Mouse (Mus musculus) ES-E14 (cell line): ENCODE data around the gene Eppin. TPM values are rescaled to one million over a fixed set of nuclear protein-coding genes. Genes with fewer than 3 reads are reported as not detected.
A peak's percentile ranks its signal among the peaks of the same experiment; 100 is the strongest.

Source experiments
- DNase-seq: peaks from one replicate; pipeline ENCODE4 v3.0.0-alpha.2; 2013; ENCODE audit warnings: low read depth, low spot score
- H3K27ac ChIP-seq: 2 replicates; pipeline ENCODE4 v1.5.1; 2012; ENCODE audit warnings: low read depth, mild to moderate bottlenecking, low read length, moderate library complexity, mixed read lengths; ENCODE audit not compliant: poor library complexity, insufficient read depth, severe bottlenecking
- H3K36me3 ChIP-seq: 2 replicates; pipeline ENCODE4 v1.6.1; 2012; ENCODE audit warnings: mild to moderate bottlenecking, low read length, moderate library complexity, mixed read lengths; ENCODE audit not compliant: control insufficient read depth, poor library complexity, insufficient read depth, severe bottlenecking
- H3K4me1 ChIP-seq, 2 experiments: fragments of 150-350 bp in 1 of 2; sonication (generic) in 1 of 2; 2 replicates each; pipeline ENCODE4 v1.6.1; 2012; ENCODE audit warnings: low read length in 2 of 2, mild to moderate bottlenecking in 1 of 2, mixed read lengths in 1 of 2; ENCODE audit not compliant: control insufficient read depth in 2 of 2, insufficient read depth in 2 of 2, poor library complexity in 1 of 2
- H3K4me3 ChIP-seq, 2 experiments: fragments of 150-350 bp in 1 of 2; sonication (generic) in 1 of 2; 2 replicates each; pipeline ENCODE4 v1.5.1; 2012; ENCODE audit warnings: low read length in 2 of 2, low read depth in 1 of 2, mild to moderate bottlenecking in 1 of 2, mixed read lengths in 1 of 2; ENCODE audit not compliant: insufficient read depth in 1 of 2, poor library complexity in 1 of 2, severe bottlenecking in 1 of 2
- H3K9ac ChIP-seq: 2 replicates; pipeline ENCODE4 v1.6.1; 2012; ENCODE audit warnings: low read depth, mild to moderate bottlenecking, low read length, mixed read lengths; ENCODE audit not compliant: poor library complexity, insufficient read depth, severe bottlenecking
- H3K9me3 ChIP-seq: fragments of 150-350 bp; sonication (generic); 2 replicates; pipeline ENCODE4 v1.6.1; 2012; ENCODE audit warnings: low read depth, mild to moderate bottlenecking, low read length; ENCODE audit not compliant: control insufficient read depth, insufficient read depth
- CHD2 ChIP-seq: IDR thresholded peaks from 2 replicates; pipeline ENCODE4 v1.6.1; 2014; ENCODE audit warnings: mild to moderate bottlenecking, low read depth, low read length, inconsistent platforms
- HCFC1 ChIP-seq: IDR thresholded peaks from 2 replicates; pipeline ENCODE4 v1.6.1; 2012; ENCODE audit warnings: low read length, inconsistent platforms, borderline replicate concordance; ENCODE audit not compliant: insufficient read depth
- MAFK ChIP-seq: IDR thresholded peaks from 2 replicates; pipeline ENCODE4 v1.6.1; 2014; ENCODE audit warnings: mild to moderate bottlenecking, low read depth, low read length, inconsistent platforms; ENCODE audit not compliant: insufficient read depth
- ZC3H11A ChIP-seq: IDR thresholded peaks from 2 replicates; pipeline ENCODE4 v1.6.1; 2012; ENCODE audit warnings: low read depth, mild to moderate bottlenecking, inconsistent platforms, low read length, borderline replicate concordance
- ZNF384 ChIP-seq: IDR thresholded peaks from 2 replicates; pipeline ENCODE4 v1.6.1; 2012; ENCODE audit warnings: low read depth, low read length, inconsistent platforms
- in situ Hi-C, 2 experiments: fragments of 600-800 bp; cut with MboI; formaldehyde crosslinking; loops; one replicate each; pipeline ENCODE4 v1.15.1; 2025; ENCODE audit warnings: low sequenced_read_pairs in 2 of 2, inconsistent platforms in 1 of 2; ENCODE audit not compliant: unreplicated experiment in 2 of 2
- total RNA-seq: library from RNA; depleted of rRNA; stranded (reverse); fragments of 300-350 nt; gene quantifications from 2 replicates; pipeline ENCODE4 v1.2.3, GENCODE M21; 2012

Gene Eppin
- total RNA-seq, 1 experiment = not detected

DNA sequence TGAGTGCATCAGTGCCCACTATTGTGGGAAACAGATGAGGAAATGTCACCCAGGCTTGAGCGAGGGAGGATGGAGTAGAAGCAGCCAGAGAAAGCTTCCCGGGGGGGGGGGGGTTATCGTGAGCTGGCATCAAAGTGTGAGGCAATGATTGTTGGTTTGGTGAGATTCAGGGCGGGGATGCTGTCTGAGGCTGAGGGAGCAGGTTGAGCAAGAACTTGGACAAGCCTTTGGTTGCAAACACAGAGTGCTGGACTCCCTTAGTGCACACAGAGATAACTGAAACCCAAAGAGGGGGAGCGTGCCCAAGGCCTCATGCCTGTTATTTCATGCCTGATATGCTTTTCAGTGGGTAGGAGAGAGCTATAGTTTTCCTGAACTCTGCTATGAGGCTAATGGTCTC is 25.9 kb downstream of the Eppin start:
- H3K27ac ChIP-seq = no peak overlapping the region
- no peak overlapping the region for H3K4me3 ChIP-seq
- no peak for DNase-seq
- in situ Hi-C loops = no loop called here
- H3K4me1 ChIP-seq = 0 out of 4 replicates have a peak, but pooled peaks cover 0 to 2% of the 10 kb centered on the region in 2 experiments
- peaks cover 4% of the 10 kb centered on the region; the same call in 1 of the 2 replicates for H3K36me3 ChIP-seq
- TF ChIP-seq MAFK = no peak
- TF ChIP-seq ZC3H11A = no peak
- TF ChIP-seq HCFC1 = no peak
- no peak overlapping the region for H3K9ac ChIP-seq
- H3K9me3 ChIP-seq = no peaks in the 10 kb centered on the region

DNA sequence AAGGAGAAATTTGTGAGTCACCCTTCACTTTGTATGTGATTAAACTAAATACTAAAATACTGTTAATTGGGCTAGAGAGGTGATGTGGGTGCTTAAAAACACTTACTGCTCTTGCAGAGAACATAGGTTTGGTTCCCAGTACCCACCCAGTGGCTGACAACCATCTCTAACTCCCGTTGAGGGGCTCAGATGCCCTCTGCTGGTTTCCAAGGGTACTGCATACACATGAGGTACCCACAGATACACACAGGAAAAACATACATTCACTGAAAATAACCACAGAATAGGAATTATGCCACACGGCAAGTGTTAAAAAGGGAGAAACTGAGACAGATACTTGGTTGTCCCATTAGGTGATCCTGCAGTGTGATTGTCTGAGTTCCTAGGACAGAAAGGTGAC is 26.4 kb downstream of the Eppin start:
- in situ Hi-C loops = no loop called here
- Histone ChIP-seq H3K27ac (no peak overlapping the region), H3K4me3 (no peak overlapping the region), H3K9me3 (no peaks in the 10 kb centered on the region), H3K4me1 (0 out of 4 replicates have a peak, but pooled peaks cover 0 to 3% of the 10 kb centered on the region in 2 experiments), H3K36me3 (peaks cover 4% of the 10 kb centered on the region; the same call in 1 of the 2 replicates), H3K9ac (no peak overlapping the region)
- no peak for DNase-seq
- TF ChIP-seq HCFC1 = no peak
- TF ChIP-seq ZNF384 = no peak
- no peak for TF ChIP-seq MAFK
- TF ChIP-seq ZC3H11A = 0 out of 2 replicates have a peak, but pooled peaks have one; percentile 11
- no peak for TF ChIP-seq CHD2

DNA sequence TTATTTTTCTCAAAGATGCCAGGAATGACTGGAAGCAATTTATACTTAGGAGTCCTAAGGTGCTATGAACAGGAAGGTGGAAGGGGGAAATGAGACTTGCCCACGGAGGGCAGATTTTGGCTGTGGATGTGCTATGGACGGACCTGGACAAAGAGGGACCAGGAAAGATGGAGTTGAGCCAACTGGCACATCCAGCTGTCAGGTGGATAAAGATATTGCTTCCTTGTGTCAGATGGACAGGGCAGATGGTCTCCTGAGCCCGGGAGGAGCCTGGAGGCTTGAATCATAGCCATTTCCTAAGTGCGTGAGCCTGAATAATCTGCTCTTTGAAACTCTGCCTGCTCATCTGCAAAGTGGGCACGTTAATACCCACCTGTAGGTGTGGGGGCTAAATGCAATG is 29.0 kb downstream of the Eppin start:
- Histone ChIP-seq H3K9ac (no peak overlapping the region), H3K4me1 (0 out of 4 replicates have a peak, but pooled peaks cover 0 to 3% of the 10 kb centered on the region in 2 experiments), H3K36me3 (peaks cover 4% of the 10 kb centered on the region; the same call in 1 of the 2 replicates), H3K9me3 (no peaks in the 10 kb centered on the region), H3K27ac (no peak overlapping the region), H3K4me3 (no peak overlapping the region)
- DNase-seq = no peak
- in situ Hi-C loops = no loop called here
- TF ChIP-seq MAFK (no peak), ZC3H11A (no peak), HCFC1 (no peak), ZNF384 (no peak), CHD2 (no peak)

DNA sequence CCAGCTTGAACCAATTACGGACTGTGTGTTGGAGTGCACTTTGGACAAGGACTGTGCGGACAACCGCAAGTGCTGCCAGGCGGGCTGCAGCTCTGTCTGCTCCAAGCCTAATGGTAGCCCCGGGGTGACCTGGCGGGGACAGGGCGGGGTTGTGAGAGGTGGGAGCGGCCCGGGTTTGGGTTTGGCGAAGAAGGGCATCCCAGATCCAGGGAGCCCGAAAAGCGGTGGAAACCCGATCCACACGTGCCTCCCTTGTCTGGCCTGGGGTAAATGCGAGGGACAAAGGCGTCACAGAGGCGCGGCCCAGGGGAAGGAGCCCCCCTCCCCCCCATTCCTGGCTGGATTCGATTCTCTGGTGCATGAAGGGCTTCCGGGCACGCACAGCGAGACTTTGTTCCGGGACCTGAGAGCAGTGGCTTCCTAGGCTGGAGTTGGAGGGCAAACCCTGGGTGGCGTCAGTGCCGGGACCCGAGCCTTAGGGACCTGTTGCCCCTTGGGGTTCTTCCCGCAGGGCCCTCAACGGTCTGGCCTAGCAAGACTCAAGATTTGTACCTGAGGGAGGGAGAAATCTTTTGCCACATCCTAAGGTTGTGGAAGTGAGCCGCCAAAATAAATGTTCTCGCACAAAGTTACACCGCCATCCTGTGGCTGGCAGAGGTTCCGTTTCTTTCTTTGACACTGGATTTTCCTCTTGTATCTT is 29.9 kb downstream of the Eppin start:
- Histone ChIP-seq H3K4me3 (peak overlapping the region; percentile 56 to 60), H3K27ac (no peak overlapping the region), H3K9me3 (no peaks in the 10 kb centered on the region), H3K9ac (peak overlapping the region; percentile 62), H3K4me1 (peaks cover 2 to 6% of the 10 kb centered on the region in 2 experiments; a peak in 1 of 4 replicates), H3K36me3 (peaks cover 4% of the 10 kb centered on the region; the same call in 1 of the 2 replicates)
- TF ChIP-seq ZC3H11A (no peak), HCFC1 (0 out of 2 replicates have a peak, but pooled peaks have one; percentile 22)
- DNase-seq = peak; percentile 48
- in situ Hi-C loops = no loop called here
